Mouse (Mus musculus): ENCODE measurements around the gene Ppara. TPM values are rescaled to one million over a fixed set of nuclear protein-coding genes. Genes with fewer than 3 reads are reported as not detected.
A peak's percentile ranks its signal among the peaks of the same experiment; 100 is the strongest.

The Ppara gene
- polyA plus RNA-seq (2015; fragmentation: Nextera tagmentation; extraction: Ambion mirVana) = 0.90 and 1.6 TPM in 2 replicates

DNA sequence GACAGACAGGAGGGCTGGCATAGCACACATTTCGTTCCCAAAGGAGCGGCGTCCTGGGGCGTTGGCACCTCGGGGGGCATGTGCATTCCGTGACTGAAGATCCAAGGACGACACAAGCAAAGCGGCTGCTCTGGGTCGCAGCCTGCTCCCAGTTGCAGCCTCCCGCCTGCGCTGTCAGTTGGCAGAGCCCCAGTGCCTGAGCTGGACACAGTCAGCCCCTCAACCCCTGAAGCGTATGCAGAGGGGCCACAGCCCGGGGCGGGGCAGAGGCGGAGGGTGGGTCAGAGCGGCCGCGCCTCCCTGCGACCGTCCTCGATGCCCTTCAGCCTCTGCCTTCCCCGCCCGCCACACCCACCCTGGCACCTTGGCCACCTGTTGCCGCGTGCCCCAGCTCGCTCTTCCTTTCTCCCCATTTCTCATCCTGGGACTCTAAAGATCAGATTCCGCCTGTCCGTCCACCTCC lies at the start of gene Ppara:
Gene Ppara (plus strand): TSS at position 413 of the 463 bp plus-strand sequence.
- Histone ChIP-seq H3K27ac (ENCODE audit: low read length) (no peak within 1 kb of the TSS), H3K36me3 (ENCODE audit: control insufficient read depth, insufficient read depth) (no peaks in the 10 kb centered on the region)
- 2% methylated on average over 28 of the region's 28 CpGs for WGBS

DNA sequence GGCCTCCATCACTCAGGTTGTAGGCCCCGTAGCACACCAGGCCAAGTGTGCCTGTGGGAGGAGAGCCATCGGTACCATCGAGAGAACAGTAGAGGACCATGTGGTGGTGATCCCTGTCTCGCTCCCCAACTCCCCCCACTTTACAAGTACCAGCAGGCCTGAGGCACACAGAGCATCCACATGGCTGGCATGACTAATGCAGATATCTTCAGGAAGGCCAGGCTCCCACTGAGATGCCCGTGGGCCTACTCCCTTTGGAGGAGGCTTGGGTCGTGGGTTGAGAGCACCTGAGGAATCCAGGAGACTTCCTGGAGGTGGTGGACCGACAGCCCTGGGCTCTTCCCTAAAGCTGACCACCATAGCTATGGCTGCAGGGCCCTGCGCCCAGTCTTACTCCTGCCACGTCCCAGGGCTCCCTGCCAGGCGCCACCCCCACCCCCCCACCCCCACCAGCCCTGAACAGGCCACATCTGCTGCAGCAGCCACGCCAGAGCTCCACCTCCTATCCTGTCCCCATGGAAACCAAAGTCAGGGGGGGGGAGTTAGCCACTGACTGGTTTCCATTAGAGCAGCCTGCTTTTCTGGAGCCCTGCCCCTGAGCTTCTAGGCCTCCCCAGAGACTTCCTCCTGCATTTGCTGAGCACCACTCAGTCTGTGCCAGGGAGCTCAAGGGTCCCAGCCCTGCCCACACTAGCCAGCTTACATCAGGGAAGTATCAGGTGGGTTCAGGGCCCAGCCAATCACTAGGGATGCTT lies 48.0 kb upstream of the Ppara start:
- H3K36me3 ChIP-seq (ENCODE audit: control insufficient read depth, insufficient read depth) = peaks cover 17% of the 10 kb centered on the region
- no peak overlapping the region for H3K4me3 ChIP-seq (replicated peaks; ENCODE audit: low read length)
- 52% methylated on average over 11 of the region's 11 CpGs for WGBS
- peaks cover 67% of the 10 kb centered on the region for H3K4me1 ChIP-seq (replicated peaks; ENCODE audit: control insufficient read depth, insufficient read depth, low read length)
- no peaks in the 10 kb centered on the region for H3K9me3 ChIP-seq (ENCODE audit: control insufficient read depth, low read length)
- H3K27me3 ChIP-seq (replicated peaks; ENCODE audit: control insufficient read depth, insufficient read depth, low read length) = no peaks in the 10 kb centered on the region
- H3K4me2 ChIP-seq (ENCODE audit: low read length) = no peak overlapping the region
- ATAC-seq = peak; percentile 77
- H3K27ac ChIP-seq (ENCODE audit: low read length) = peak overlapping the region; percentile 60
- no peak overlapping the region for H3K9ac ChIP-seq (replicated peaks; ENCODE audit: low read depth, low read length)

More for the DNA sequence above, at the start of gene Ppara:
- no peak for ATAC-seq
- Histone ChIP-seq H3K4me3 (replicated peaks; ENCODE audit: low read length) (peak within 1 kb of the TSS; percentile 56), H3K4me1 (replicated peaks; ENCODE audit: control insufficient read depth, insufficient read depth, low read length) (peaks cover 13% of the 10 kb centered on the region), H3K9ac (replicated peaks; ENCODE audit: low read depth, low read length) (peak within 1 kb of the TSS; percentile 55), H3K4me2 (ENCODE audit: low read length) (peak within 1 kb of the TSS; percentile 77), H3K27me3 (replicated peaks; ENCODE audit: control insufficient read depth, insufficient read depth, low read length) (peaks cover 51% of the 10 kb centered on the region), H3K9me3 (ENCODE audit: control insufficient read depth, low read length) (no peaks in the 10 kb centered on the region)

DNA sequence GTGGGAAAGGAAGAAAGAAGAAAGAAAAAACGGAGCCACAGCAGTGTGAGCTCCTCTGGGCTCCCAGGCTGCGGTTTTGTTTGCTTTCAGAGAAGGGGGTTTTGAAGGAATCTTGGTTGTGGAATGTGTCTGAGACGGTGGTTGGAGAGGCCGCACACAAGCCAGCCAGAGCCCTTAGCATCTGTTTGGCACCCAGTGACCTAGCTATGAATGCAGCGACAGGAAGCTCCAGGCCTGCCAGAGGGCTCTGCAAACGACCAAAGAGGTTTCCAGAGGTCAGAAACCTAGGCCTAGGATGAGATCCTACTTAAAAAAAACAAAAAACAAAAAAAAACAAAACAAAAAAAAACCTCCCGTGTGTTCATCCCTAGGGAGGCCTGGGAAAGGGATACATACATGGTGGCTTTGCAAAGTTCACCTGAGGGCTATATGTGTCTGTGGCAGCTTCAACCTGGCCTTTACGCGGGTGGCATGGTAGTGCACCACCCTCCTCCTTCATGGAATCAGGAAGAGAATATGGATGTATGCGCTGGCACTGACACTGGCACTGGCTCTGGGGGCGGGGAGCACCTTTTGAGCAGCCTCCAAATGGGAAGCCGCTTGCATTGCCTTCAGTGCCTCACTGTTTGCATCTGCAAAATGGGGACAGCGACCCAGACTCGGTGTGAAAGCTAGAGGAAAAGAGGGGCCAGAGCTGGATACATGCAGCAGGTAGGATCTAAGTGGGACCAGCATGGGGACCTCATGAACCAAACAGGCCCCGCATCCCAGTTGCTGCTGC lies 47.0 kb upstream of the Ppara start:
- Histone ChIP-seq H3K4me3 (replicated peaks; ENCODE audit: low read length) (no peak overlapping the region), H3K4me1 (replicated peaks; ENCODE audit: control insufficient read depth, insufficient read depth, low read length) (peaks cover 59% of the 10 kb centered on the region), H3K27ac (ENCODE audit: low read length) (no peak overlapping the region; the same call in 1 of the 2 replicates), H3K36me3 (ENCODE audit: control insufficient read depth, insufficient read depth) (peaks cover 19% of the 10 kb centered on the region), H3K4me2 (ENCODE audit: low read length) (no peak overlapping the region), H3K9ac (replicated peaks; ENCODE audit: low read depth, low read length) (no peak overlapping the region), H3K9me3 (ENCODE audit: control insufficient read depth, low read length) (no peaks in the 10 kb centered on the region), H3K27me3 (replicated peaks; ENCODE audit: control insufficient read depth, insufficient read depth, low read length) (no peaks in the 10 kb centered on the region)
- WGBS = 72% methylated on average over 15 of the region's 15 CpGs
- no peak for ATAC-seq

DNA sequence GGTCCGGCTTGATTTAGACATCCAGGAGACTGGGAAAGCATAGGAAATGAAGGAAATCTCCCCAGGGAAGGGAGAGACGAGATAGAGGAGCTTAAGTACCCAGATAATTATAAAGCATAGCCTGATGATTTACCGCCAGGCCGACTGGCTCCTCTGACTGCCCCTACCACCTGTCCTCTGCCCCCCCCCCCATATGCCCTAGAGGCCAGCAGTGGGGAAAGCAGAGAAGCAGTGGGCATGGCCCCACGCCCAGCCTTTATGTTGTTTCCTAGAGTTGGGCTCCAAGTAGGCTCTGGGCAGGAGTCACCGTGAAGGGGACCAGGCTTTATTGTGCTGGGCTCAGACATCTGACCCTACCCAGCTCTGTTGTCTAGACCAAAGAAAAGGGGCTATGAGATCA lies 46.0 kb upstream of the Ppara start:
- H3K27me3 ChIP-seq (replicated peaks; ENCODE audit: control insufficient read depth, insufficient read depth, low read length) = no peaks in the 10 kb centered on the region
- H3K9ac ChIP-seq (replicated peaks; ENCODE audit: low read depth, low read length) = no peak overlapping the region
- H3K27ac ChIP-seq (ENCODE audit: low read length) = no peak overlapping the region

DNA sequence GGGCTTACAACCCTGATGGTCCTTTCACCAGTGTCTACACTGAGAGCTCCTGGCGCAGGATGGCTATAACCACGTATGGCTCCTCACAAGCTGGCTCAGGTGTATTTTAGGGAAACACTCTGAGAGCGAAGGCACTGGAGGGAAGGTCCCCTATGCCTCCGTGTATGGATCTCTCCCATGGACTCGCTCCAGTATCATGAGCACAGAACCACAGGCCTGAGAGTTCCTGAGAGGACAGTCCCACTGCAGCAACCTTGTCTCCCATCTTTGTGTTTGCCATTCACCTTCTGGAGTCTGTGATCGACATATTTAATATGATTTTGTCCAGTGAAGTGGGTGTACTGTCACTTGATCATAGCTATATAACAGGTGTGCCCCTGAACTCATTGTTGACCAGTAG lies 45.3 kb upstream of the Ppara start:
- no peak overlapping the region for H3K27ac ChIP-seq (ENCODE audit: low read length)
- peaks cover 48% of the 10 kb centered on the region for H3K4me1 ChIP-seq (replicated peaks; ENCODE audit: control insufficient read depth, insufficient read depth, low read length)
- no peak overlapping the region for H3K4me2 ChIP-seq (ENCODE audit: low read length)
- H3K9me3 ChIP-seq (ENCODE audit: control insufficient read depth, low read length) = no peaks in the 10 kb centered on the region
- ATAC-seq = no peak
- H3K36me3 ChIP-seq (ENCODE audit: control insufficient read depth, insufficient read depth) = peaks cover 23% of the 10 kb centered on the region
- no peaks in the 10 kb centered on the region for H3K27me3 ChIP-seq (replicated peaks; ENCODE audit: control insufficient read depth, insufficient read depth, low read length)
- 92% methylated on average over 6 of the region's 6 CpGs for WGBS
- H3K4me3 ChIP-seq (replicated peaks; ENCODE audit: low read length) = no peak overlapping the region
- H3K9ac ChIP-seq (replicated peaks; ENCODE audit: low read depth, low read length) = no peak overlapping the region

More for the DNA sequence above, 46.0 kb upstream of the Ppara start:
- no peak for ATAC-seq
- H3K4me1 ChIP-seq (replicated peaks; ENCODE audit: control insufficient read depth, insufficient read depth, low read length) = peaks cover 55% of the 10 kb centered on the region
- H3K4me2 ChIP-seq (ENCODE audit: low read length) = no peak overlapping the region
- WGBS = 63% methylated on average over 6 of the region's 6 CpGs
- no peaks in the 10 kb centered on the region for H3K9me3 ChIP-seq (ENCODE audit: control insufficient read depth, low read length)
- H3K4me3 ChIP-seq (replicated peaks; ENCODE audit: low read length) = no peak overlapping the region
- H3K36me3 ChIP-seq (ENCODE audit: control insufficient read depth, insufficient read depth) = peaks cover 23% of the 10 kb centered on the region

DNA sequence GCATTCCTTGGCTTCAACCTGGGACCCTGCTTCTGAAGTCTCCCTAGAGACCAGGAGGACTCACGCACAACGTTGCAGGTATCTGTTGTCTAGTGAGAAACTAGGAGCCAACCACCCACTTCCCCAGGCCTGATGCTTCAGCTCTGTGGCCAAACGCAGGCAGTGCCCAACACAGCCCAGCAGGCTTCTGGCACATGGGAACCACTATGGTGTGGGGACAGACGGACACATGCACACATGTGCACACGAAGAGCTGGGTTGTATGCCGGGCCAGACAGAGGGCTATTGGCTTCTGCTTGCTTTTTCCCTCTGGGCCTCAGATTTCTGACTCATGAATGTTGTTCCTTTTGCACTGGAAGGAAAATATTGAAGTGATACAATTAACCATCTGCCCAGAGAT lies 44.7 kb upstream of the Ppara start:
- Histone ChIP-seq H3K36me3 (ENCODE audit: control insufficient read depth, insufficient read depth) (peaks cover 28% of the 10 kb centered on the region), H3K4me1 (replicated peaks; ENCODE audit: control insufficient read depth, insufficient read depth, low read length) (peaks cover 43% of the 10 kb centered on the region), H3K27me3 (replicated peaks; ENCODE audit: control insufficient read depth, insufficient read depth, low read length) (no peaks in the 10 kb centered on the region), H3K9ac (replicated peaks; ENCODE audit: low read depth, low read length) (no peak overlapping the region), H3K27ac (ENCODE audit: low read length) (no peak overlapping the region), H3K4me3 (replicated peaks; ENCODE audit: low read length) (no peak overlapping the region), H3K9me3 (ENCODE audit: control insufficient read depth, low read length) (no peaks in the 10 kb centered on the region), H3K4me2 (ENCODE audit: low read length) (no peak overlapping the region)
- ATAC-seq = no peak
- WGBS = 79% methylated on average over 6 of the region's 6 CpGs

DNA sequence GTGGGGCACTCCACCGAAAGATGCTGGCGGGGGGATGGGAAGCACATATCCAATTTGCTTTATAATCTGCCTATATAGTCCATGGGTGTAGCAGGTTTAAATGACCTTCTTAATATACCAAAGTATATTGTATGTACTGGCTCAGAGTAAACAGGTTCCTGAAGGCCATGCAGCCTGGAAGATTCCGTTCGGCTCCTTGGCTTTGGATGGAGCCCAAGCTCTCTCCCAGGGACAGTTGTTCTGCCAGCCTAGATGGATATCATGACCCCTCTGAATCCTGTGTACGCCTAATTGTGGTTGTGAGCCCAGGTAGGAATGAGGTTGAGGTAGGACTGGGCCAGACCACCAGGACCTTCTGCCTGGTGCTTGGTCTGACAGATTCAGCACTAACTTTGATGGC lies 43.9 kb upstream of the Ppara start:
- Histone ChIP-seq H3K27ac (ENCODE audit: low read length) (no peak overlapping the region), H3K9me3 (ENCODE audit: control insufficient read depth, low read length) (no peaks in the 10 kb centered on the region), H3K4me2 (ENCODE audit: low read length) (no peak overlapping the region), H3K4me3 (replicated peaks; ENCODE audit: low read length) (no peak overlapping the region), H3K27me3 (replicated peaks; ENCODE audit: control insufficient read depth, insufficient read depth, low read length) (no peaks in the 10 kb centered on the region), H3K4me1 (replicated peaks; ENCODE audit: control insufficient read depth, insufficient read depth, low read length) (peaks cover 35% of the 10 kb centered on the region), H3K36me3 (ENCODE audit: control insufficient read depth, insufficient read depth) (peaks cover 37% of the 10 kb centered on the region), H3K9ac (replicated peaks; ENCODE audit: low read depth, low read length) (no peak overlapping the region)
- WGBS = 85% methylated on average over 5 of the region's 5 CpGs
- no peak for ATAC-seq

DNA sequence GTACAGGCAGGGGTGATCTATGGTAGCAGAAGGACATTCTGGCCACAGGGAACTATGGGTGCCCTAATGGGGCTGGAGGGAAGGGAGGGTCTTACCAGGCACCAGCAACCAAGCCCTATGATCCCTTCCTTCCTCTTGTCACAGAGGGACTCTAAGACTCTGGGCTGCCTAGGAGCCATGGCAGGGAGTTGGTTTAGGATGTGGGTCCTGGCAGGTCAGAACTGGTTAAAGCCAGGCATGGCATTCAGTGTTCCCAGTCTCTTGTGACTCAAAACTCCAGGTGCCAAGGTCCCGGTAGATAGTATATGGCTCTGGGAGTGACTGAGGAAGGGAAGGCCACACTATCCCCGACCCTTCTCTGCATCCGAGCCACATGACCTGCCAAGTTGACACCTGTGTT lies 41.7 kb upstream of the Ppara start:
- Histone ChIP-seq H3K4me3 (replicated peaks; ENCODE audit: low read length) (no peak overlapping the region), H3K9ac (replicated peaks; ENCODE audit: low read depth, low read length) (no peak overlapping the region), H3K9me3 (ENCODE audit: control insufficient read depth, low read length) (no peaks in the 10 kb centered on the region), H3K27me3 (replicated peaks; ENCODE audit: control insufficient read depth, insufficient read depth, low read length) (no peaks in the 10 kb centered on the region), H3K4me1 (replicated peaks; ENCODE audit: control insufficient read depth, insufficient read depth, low read length) (peaks cover 17% of the 10 kb centered on the region), H3K27ac (ENCODE audit: low read length) (no peak overlapping the region), H3K4me2 (ENCODE audit: low read length) (no peak overlapping the region), H3K36me3 (ENCODE audit: control insufficient read depth, insufficient read depth) (peaks cover 50% of the 10 kb centered on the region)
- WGBS = 82% methylated on average over 3 of the region's 3 CpGs
- no peak for ATAC-seq

DNA sequence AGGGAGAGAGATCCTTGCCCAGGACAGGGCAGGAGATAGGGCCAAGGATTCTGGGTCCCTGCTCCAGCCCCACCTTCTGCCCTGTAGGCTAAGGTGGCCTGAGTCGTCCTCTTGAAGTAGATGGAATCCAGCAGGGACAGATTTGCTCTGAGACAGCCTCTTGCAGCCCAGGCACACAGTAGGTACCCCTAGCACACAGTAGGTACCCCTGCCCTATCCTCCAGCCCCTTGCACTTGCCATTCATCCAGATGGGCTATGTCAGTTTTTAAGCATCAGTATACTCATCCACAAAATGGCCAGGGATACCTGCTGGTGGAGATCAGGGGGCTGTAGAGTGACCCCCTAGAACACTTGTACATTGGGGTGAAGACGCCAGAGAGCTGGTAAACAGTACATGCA lies 41.0 kb upstream of the Ppara start:
- no peak overlapping the region for H3K27ac ChIP-seq (ENCODE audit: low read length)
- H3K4me2 ChIP-seq (ENCODE audit: low read length) = no peak overlapping the region
- no peak overlapping the region for H3K4me3 ChIP-seq (replicated peaks; ENCODE audit: low read length)
- H3K9me3 ChIP-seq (ENCODE audit: control insufficient read depth, low read length) = no peaks in the 10 kb centered on the region
- WGBS = 73% methylated on average over 2 of the region's 2 CpGs
- H3K36me3 ChIP-seq (ENCODE audit: control insufficient read depth, insufficient read depth) = peaks cover 56% of the 10 kb centered on the region
- H3K9ac ChIP-seq (replicated peaks; ENCODE audit: low read depth, low read length) = no peak overlapping the region
- H3K4me1 ChIP-seq (replicated peaks; ENCODE audit: control insufficient read depth, insufficient read depth, low read length) = peaks cover 13% of the 10 kb centered on the region
- no peak for ATAC-seq
- H3K27me3 ChIP-seq (replicated peaks; ENCODE audit: control insufficient read depth, insufficient read depth, low read length) = no peaks in the 10 kb centered on the region
